Comparison of ENCODE assay signal across 20 mouse cellular contexts in genomic region chr10:76762411-76762810, GRCm38 (mm10). TPM values are rescaled to one million over a fixed set of nuclear protein-coding genes. Genes with fewer than 3 reads are reported as not detected.
DNase-seq lines count a peak whose midpoint lies in the region; ATAC-seq and TF ChIP-seq lines count a peak whose summit lies in the region.
"Had no signal": no experiment of that assay in that cellular context is flagged by ENCODE, and none has a peak within 500 bp of the region (broad histone marks: within the 10 kb centered on the region; RNA-seq: fewer than 3 reads in every experiment).

No protein-coding gene starts in this region.

- H3K9ac ChIP-seq in forebrain, embryonic 11.5 days (ENCODE audit: low read length): no peak overlapping the region
- H3K9ac ChIP-seq in forebrain, embryonic 14.5 days (ENCODE audit: low read length): no peak overlapping the region
- no peak overlapping the region for H3K9ac ChIP-seq in liver, postnatal 0 days (replicated peaks)
- no peak overlapping the region for H3K9ac ChIP-seq in liver, embryonic 11.5 days (ENCODE audit: low read depth, low read length)
- no peak overlapping the region for H3K9ac ChIP-seq in stomach, postnatal 0 days (ENCODE audit: low read length)
- H3K9ac ChIP-seq: embryonic facial prominence, embryonic 15.5 days; forebrain, embryonic 12.5 days; heart, embryonic 15.5 days; hindbrain, embryonic 14.5 days had no signal

- DNase-seq in forebrain, embryonic 11.5 days (ENCODE audit: low spot score): peak; percentile 36
- no peak for DNase-seq in forebrain, embryonic 14.5 days (ENCODE audit: low spot score)
- peak; percentile 9 for DNase-seq in liver, postnatal 0 days
- no peak for DNase-seq in liver, embryonic 11.5 days (ENCODE audit: low spot score)
- peak; percentile 14 for DNase-seq in ovary, postnatal 36 days (ENCODE audit: low spot score)
- DNase-seq in ovary, postnatal 14 days (ENCODE audit: low spot score): no peak
- peak; percentile 10 for DNase-seq in stomach, postnatal 0 days (ENCODE audit: low spot score)
- DNase-seq: adrenal gland, postnatal 10 days; cerebellum, adult 11 months; cerebellum, adult 8-10 months; embryo, embryonic 11 days; gastrocnemius, adult 2 months; gastrocnemius, postnatal 25 days; heart, postnatal 14 days had no signal

- no peak overlapping the region for H3K4me3 ChIP-seq in forebrain, embryonic 11.5 days (ENCODE audit: low read depth, low read length)
- H3K4me3 ChIP-seq in forebrain, embryonic 14.5 days (ENCODE audit: low read depth, low read length): no peak overlapping the region
- H3K4me3 ChIP-seq in liver, postnatal 0 days (ENCODE audit: low read depth, low read length): no peak overlapping the region
- H3K4me3 ChIP-seq in liver, embryonic 11.5 days (ENCODE audit: low read depth, low read length): no peak overlapping the region
- H3K4me3 ChIP-seq in stomach, postnatal 0 days (ENCODE audit: low read depth, low read length): no peak overlapping the region
- H3K4me3 ChIP-seq: embryonic facial prominence, embryonic 15.5 days; erythroblast, embryonic 14.5 days; forebrain, embryonic 12.5 days; gastrocnemius, adult 2 months; heart, embryonic 15.5 days; hindbrain, embryonic 10.5 days had no signal

- no peak overlapping the region for H3K27ac ChIP-seq in forebrain, embryonic 11.5 days (ENCODE audit: low read depth, low read length)
- H3K27ac ChIP-seq in forebrain, embryonic 14.5 days (ENCODE audit: low read depth, low read length): no peak overlapping the region
- no peak overlapping the region for H3K27ac ChIP-seq in liver, postnatal 0 days (ENCODE audit: low read depth)
- no peak overlapping the region for H3K27ac ChIP-seq in liver, embryonic 11.5 days (ENCODE audit: low read depth, low read length)
- no peak overlapping the region for H3K27ac ChIP-seq in stomach, postnatal 0 days (replicated peaks)
- H3K27ac ChIP-seq: embryonic facial prominence, embryonic 15.5 days; forebrain, embryonic 12.5 days; gastrocnemius, adult 2 months; heart, embryonic 15.5 days; hindbrain, embryonic 10.5 days; hindbrain, embryonic 14.5 days had no signal

- no peaks in the 10 kb centered on the region for H3K4me1 ChIP-seq in forebrain, embryonic 11.5 days (replicated peaks; ENCODE audit: control insufficient read depth, insufficient read depth, low read length)
- H3K4me1 ChIP-seq in forebrain, embryonic 14.5 days (ENCODE audit: control insufficient read depth, insufficient read depth, low read length): no peaks in the 10 kb centered on the region
- no peaks in the 10 kb centered on the region for H3K4me1 ChIP-seq in liver, postnatal 0 days (ENCODE audit: insufficient read depth)
- no peaks in the 10 kb centered on the region for H3K4me1 ChIP-seq in liver, embryonic 11.5 days (replicated peaks; ENCODE audit: control insufficient read depth, insufficient read depth, low read length)
- no peaks in the 10 kb centered on the region for H3K4me1 ChIP-seq in stomach, postnatal 0 days (replicated peaks; ENCODE audit: control insufficient read depth, insufficient read depth)
- H3K4me1 ChIP-seq: embryonic facial prominence, embryonic 15.5 days; forebrain, embryonic 12.5 days; heart, embryonic 15.5 days; hindbrain, embryonic 10.5 days had no signal

- no peak for TF ChIP-seq EP300 in liver, postnatal 0 days (IDR thresholded peaks at IDR 0.05; ENCODE audit: low read depth)
- TF ChIP-seq EP300 in stomach, postnatal 0 days (optimal IDR thresholded peaks at IDR 0.05): no peak

- H3K27me3 ChIP-seq in forebrain, embryonic 11.5 days (ENCODE audit: control insufficient read depth, insufficient read depth, low read length): no peaks in the 10 kb centered on the region
- no peaks in the 10 kb centered on the region for H3K27me3 ChIP-seq in forebrain, embryonic 14.5 days (replicated peaks; ENCODE audit: control insufficient read depth, insufficient read depth, low read length)
- no peaks in the 10 kb centered on the region for H3K27me3 ChIP-seq in liver, postnatal 0 days (ENCODE audit: insufficient read depth, low read length)
- H3K27me3 ChIP-seq in liver, embryonic 11.5 days (replicated peaks; ENCODE audit: control insufficient read depth, insufficient read depth, low read length): no peaks in the 10 kb centered on the region
- H3K27me3 ChIP-seq in stomach, postnatal 0 days (ENCODE audit: control insufficient read depth, insufficient read depth, low read length): no peaks in the 10 kb centered on the region
- H3K27me3 ChIP-seq: embryonic facial prominence, embryonic 15.5 days; forebrain, embryonic 12.5 days; heart, embryonic 15.5 days had no signal

- 91% methylated on average over 7 of the region's 7 CpGs for WGBS in forebrain, embryonic 11.5 days
- WGBS in forebrain, embryonic 14.5 days: 86% methylated on average over 7 of the region's 7 CpGs
- WGBS in liver, postnatal 0 days (ENCODE audit: insufficient replicate concordance): 81% methylated on average over 7 of the region's 7 CpGs
- WGBS in liver, embryonic 11.5 days: 83% methylated on average over 7 of the region's 7 CpGs
- 80% methylated on average over 7 of the region's 7 CpGs for WGBS in stomach, postnatal 0 days

- no peaks in the 10 kb centered on the region for H3K9me3 ChIP-seq in forebrain, embryonic 11.5 days (ENCODE audit: control insufficient read depth, low read length)
- H3K9me3 ChIP-seq in forebrain, embryonic 14.5 days (replicated peaks; ENCODE audit: control insufficient read depth, low read length): no peaks in the 10 kb centered on the region
- H3K9me3 ChIP-seq in liver, postnatal 0 days (ENCODE audit: low read length): no peaks in the 10 kb centered on the region
- no peaks in the 10 kb centered on the region for H3K9me3 ChIP-seq in liver, embryonic 11.5 days (ENCODE audit: control insufficient read depth, low read length)
- no peaks in the 10 kb centered on the region for H3K9me3 ChIP-seq in stomach, postnatal 0 days (ENCODE audit: control insufficient read depth, low read length)
- H3K9me3 ChIP-seq: embryonic facial prominence, embryonic 15.5 days; forebrain, embryonic 12.5 days; heart, embryonic 15.5 days; hindbrain, embryonic 10.5 days had no signal

- no peak for ATAC-seq in forebrain, embryonic 11.5 days (replicated peaks; ENCODE audit: low FRiP score)
- ATAC-seq in forebrain, embryonic 14.5 days: no peak
- no peak for ATAC-seq in liver, postnatal 0 days
- no peak for ATAC-seq in liver, embryonic 11.5 days (replicated peaks; ENCODE audit: low FRiP score)
- no peak for ATAC-seq in stomach, postnatal 0 days (ENCODE audit: low FRiP score, low TSS enrichment)

- no peak overlapping the region for H3K4me2 ChIP-seq in forebrain, embryonic 11.5 days (ENCODE audit: low read depth, low read length, severe bottlenecking)
- H3K4me2 ChIP-seq in forebrain, embryonic 14.5 days (ENCODE audit: low read length): no peak overlapping the region
- H3K4me2 ChIP-seq in liver, postnatal 0 days (ENCODE audit: low read depth, low read length): no peak overlapping the region
- no peak overlapping the region for H3K4me2 ChIP-seq in liver, embryonic 11.5 days
- H3K4me2 ChIP-seq in stomach, postnatal 0 days (replicated peaks; ENCODE audit: low read depth): no peak overlapping the region
- H3K4me2 ChIP-seq: embryonic facial prominence, embryonic 15.5 days; forebrain, embryonic 12.5 days; heart, embryonic 15.5 days; hindbrain, embryonic 14.5 days had no signal

- no peak for TF ChIP-seq CTCF in liver, postnatal 0 days (IDR thresholded peaks at IDR 0.05; ENCODE audit: low read depth)
- TF ChIP-seq CTCF in stomach, postnatal 0 days (IDR thresholded peaks at IDR 0.05; ENCODE audit: low read depth): no peak

- no peaks in the 10 kb centered on the region for H3K36me3 ChIP-seq in forebrain, embryonic 11.5 days (ENCODE audit: control insufficient read depth, insufficient read depth, low read length)
- H3K36me3 ChIP-seq in forebrain, embryonic 14.5 days (ENCODE audit: control insufficient read depth, insufficient read depth, low read length): 0 out of 2 replicates have a peak, but pooled peaks cover 4% of the 10 kb centered on the region
- no peaks in the 10 kb centered on the region for H3K36me3 ChIP-seq in liver, postnatal 0 days (replicated peaks; ENCODE audit: insufficient read depth, low read length)
- no peaks in the 10 kb centered on the region for H3K36me3 ChIP-seq in liver, embryonic 11.5 days (ENCODE audit: control insufficient read depth, insufficient read depth, low read length)
- no peaks in the 10 kb centered on the region for H3K36me3 ChIP-seq in stomach, postnatal 0 days (ENCODE audit: control insufficient read depth, insufficient read depth, low read length)
- H3K36me3 ChIP-seq: embryonic facial prominence, embryonic 15.5 days; heart, embryonic 15.5 days had no signal

RNA-seq across cellular contexts. Expression of gene Col6a1, which starts 36.4 kb away (rescaled TPM):
- polyA plus RNA-seq in forebrain, embryonic 11.5 days (2014; fragmentation: Nextera tagmentation; extraction: Ambion mirVana): 8.6 and 11.3 TPM in 2 replicates
- 6.6 and 10.8 TPM in 2 replicates for polyA plus RNA-seq in forebrain, embryonic 14.5 days (2014; fragmentation: Nextera tagmentation; extraction: Ambion mirVana)
- 7.7 and 8.7 TPM in 2 replicates for polyA plus RNA-seq in liver, postnatal 0 days (2015; fragmentation: Nextera tagmentation; extraction: Ambion mirVana)
- polyA plus RNA-seq in liver, embryonic 11.5 days (2014; fragmentation: Nextera tagmentation; extraction: Ambion mirVana): 18.1 and 20.8 TPM in 2 replicates
- polyA plus RNA-seq in stomach, postnatal 0 days (2015; fragmentation: Nextera tagmentation; extraction: Ambion mirVana): 169 and 175 TPM in 2 replicates
- polyA plus RNA-seq: erythroblast, embryonic 14.5 days had no signal

Comparison
In these comparisons a context has a peak if more than half of its experiments do, and no peak if none do; other contexts are left out.
1. DNase-seq: peak in forebrain, embryonic 11.5 days (single experiment), liver, postnatal 0 days (single experiment), ovary, postnatal 36 days (single experiment) and stomach, postnatal 0 days (single experiment); none in forebrain, embryonic 14.5 days (single experiment), liver, embryonic 11.5 days (single experiment) and ovary, postnatal 14 days (single experiment).